Mouse (Mus musculus) liver, embryonic 15.5 days (tissue): ENCODE results near the gene Itgb2l. TPM values are rescaled to one million over a fixed set of nuclear protein-coding genes. Genes with fewer than 3 reads are reported as not detected.

Source experiments
- ATAC-seq: fragments of 200-750 bp; cut with Nextera tagmentation; 2 replicates; pipeline ENCODE4 v1.8.0; 2017; ENCODE audit warnings: moderate number of reproducible peaks, mild to moderate bottlenecking, moderate library complexity; ENCODE audit not compliant: insufficient read depth
- H3K27ac ChIP-seq: fragments of 300-500 bp; sonication (generic); replicated peaks from 2 replicates; pipeline ENCODE4 v1.5.1; 2015; ENCODE audit warnings: mild to moderate bottlenecking, inconsistent platforms
- H3K27me3 ChIP-seq: fragments of 300-500 bp; sonication (generic); 2 replicates; pipeline ENCODE4 v1.6.1; 2015; ENCODE audit warnings: mild to moderate bottlenecking, inconsistent platforms
- H3K36me3 ChIP-seq: fragments of 300-500 bp; sonication (generic); replicated peaks from 2 replicates; pipeline ENCODE4 v1.6.1; 2015; ENCODE audit warnings: moderate library complexity, mild to moderate bottlenecking, inconsistent platforms
- H3K4me1 ChIP-seq: fragments of 300-500 bp; sonication (generic); replicated peaks from 2 replicates; pipeline ENCODE4 v1.6.1; 2015; ENCODE audit warnings: inconsistent platforms
- H3K4me2 ChIP-seq: fragments of 300-500 bp; sonication (generic); 2 replicates; pipeline ENCODE4 v1.6.1; 2015; ENCODE audit warnings: moderate library complexity, mild to moderate bottlenecking, inconsistent platforms
- H3K4me3 ChIP-seq: fragments of 300-500 bp; sonication (generic); replicated peaks from 2 replicates; pipeline ENCODE4 v1.5.1; 2015; ENCODE audit warnings: mild to moderate bottlenecking, inconsistent platforms
- H3K9ac ChIP-seq: fragments of 300-500 bp; sonication (generic); 2 replicates; pipeline ENCODE4 v1.6.1; 2015; ENCODE audit warnings: moderate library complexity, mild to moderate bottlenecking, inconsistent platforms
- H3K9me3 ChIP-seq: fragments of 300-500 bp; sonication (generic); replicated peaks from 2 replicates; pipeline ENCODE4 v1.6.1; 2016; ENCODE audit warnings: inconsistent platforms
- WGBS: fragments of 180-500 bp; shearing (Covaris S2); methylation state at CpG from one replicate; pipeline ENCODE4 v1.1.7; 2015; ENCODE audit warnings: mixed read lengths; ENCODE audit not compliant: insufficient replicate concordance; 5-methylcytosine and 5-hydroxymethylcytosine counted together
- polyA plus RNA-seq: library from polyadenylated mRNA; unstranded; fragments of >200 nt; fragmentation: Nextera tagmentation; extraction: Ambion mirVana; gene quantifications from 2 replicates; pipeline ENCODE4 v1.2.1, GENCODE M21; 2015

The Itgb2l gene
- polyA plus RNA-seq: 5.8 and 6.9 TPM in 2 replicates

DNA sequence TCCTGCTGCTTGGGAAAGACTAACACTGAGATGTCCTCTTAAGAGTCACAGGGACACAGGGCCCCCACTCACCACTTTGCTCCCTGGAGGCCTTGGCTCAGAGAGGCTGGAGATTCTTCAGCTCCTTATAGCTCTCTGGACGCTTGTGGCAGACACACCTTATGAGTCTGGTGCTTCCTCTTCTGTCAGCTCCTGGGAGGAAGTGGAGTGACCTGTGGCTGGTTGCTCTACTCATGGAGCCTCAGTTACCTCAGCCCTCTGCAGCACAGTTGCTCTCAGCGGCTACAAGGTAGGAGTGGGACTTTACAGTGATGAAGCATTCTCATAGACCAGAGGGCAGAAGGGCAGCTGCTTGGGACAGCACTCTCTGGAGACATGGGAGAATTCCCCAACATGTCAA lies at the start of gene Itgb2l:
Gene Itgb2l (minus strand): TSS at position 152 of the 400 bp plus-strand sequence.
- peak within 1 kb of the TSS; percentile 18 for H3K4me3 ChIP-seq
- WGBS: 32% methylated on average over 2 of the region's 2 CpGs
- no peak for ATAC-seq
- H3K9ac ChIP-seq: no peak within 1 kb of the TSS
- no peaks in the 10 kb centered on the region for H3K4me1 ChIP-seq
- H3K36me3 ChIP-seq: no peaks in the 10 kb centered on the region
- H3K9me3 ChIP-seq: no peaks in the 10 kb centered on the region
- H3K4me2 ChIP-seq: no peak within 1 kb of the TSS
- no peak within 1 kb of the TSS for H3K27ac ChIP-seq
- H3K27me3 ChIP-seq: no peaks in the 10 kb centered on the region

DNA sequence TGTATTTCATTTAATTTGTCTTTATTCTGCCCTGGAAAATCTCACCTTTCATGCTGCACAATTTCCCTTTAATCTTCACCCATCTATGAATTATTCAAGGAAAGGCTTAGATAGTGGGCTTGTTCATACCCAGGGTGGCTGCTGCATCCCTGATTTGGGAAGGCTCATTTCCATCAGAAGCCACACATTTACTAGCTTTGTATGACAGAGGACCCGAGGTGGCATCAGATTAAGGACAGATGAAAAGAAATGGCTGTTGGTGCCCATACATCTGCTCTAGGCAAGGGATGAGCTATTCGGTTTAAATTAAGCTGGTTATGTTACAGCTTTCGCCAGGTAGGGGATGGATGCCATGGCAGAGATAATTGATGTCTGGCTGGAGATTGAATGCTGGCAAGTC lies 48.1 kb upstream of the Itgb2l start:
- H3K4me2 ChIP-seq: no peak overlapping the region
- no peak for ATAC-seq
- no peaks in the 10 kb centered on the region for H3K4me1 ChIP-seq

DNA sequence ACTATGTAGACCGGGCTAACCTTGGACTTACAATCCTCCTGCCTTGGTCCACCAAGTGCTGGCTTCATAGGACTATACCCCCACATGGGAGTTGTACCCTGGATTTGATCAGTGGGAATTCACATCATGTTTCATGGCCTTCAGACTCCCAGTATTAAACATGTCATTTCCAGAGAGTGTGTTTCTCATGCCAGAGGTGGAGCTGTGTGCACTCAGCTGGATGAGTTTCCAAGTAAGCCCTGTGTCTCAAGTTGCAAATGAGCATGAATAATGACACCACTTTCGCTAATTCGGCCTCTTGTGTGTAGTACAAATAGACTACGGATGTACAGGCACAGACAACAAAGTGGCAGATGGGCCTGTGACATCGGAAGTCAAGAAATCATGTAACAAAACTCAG lies 44.6 kb upstream of the Itgb2l start:
- no peak overlapping the region for H3K27ac ChIP-seq
- no peaks in the 10 kb centered on the region for H3K9me3 ChIP-seq
- WGBS: 70% methylated on average over 5 of the region's 5 CpGs
- no peaks in the 10 kb centered on the region for H3K4me1 ChIP-seq
- H3K36me3 ChIP-seq: no peaks in the 10 kb centered on the region
- no peak overlapping the region for H3K4me2 ChIP-seq
- H3K4me3 ChIP-seq: no peak overlapping the region
- H3K9ac ChIP-seq: no peak overlapping the region
- H3K27me3 ChIP-seq: no peaks in the 10 kb centered on the region
- no peak for ATAC-seq

More for the DNA sequence above, 48.1 kb upstream of the Itgb2l start:
- Histone ChIP-seq H3K9me3 (no peaks in the 10 kb centered on the region), H3K27me3 (no peaks in the 10 kb centered on the region), H3K9ac (no peak overlapping the region), H3K36me3 (no peaks in the 10 kb centered on the region), H3K27ac (no peak overlapping the region), H3K4me3 (no peak overlapping the region)
- 58% methylated on average over 3 of the region's 3 CpGs for WGBS

DNA sequence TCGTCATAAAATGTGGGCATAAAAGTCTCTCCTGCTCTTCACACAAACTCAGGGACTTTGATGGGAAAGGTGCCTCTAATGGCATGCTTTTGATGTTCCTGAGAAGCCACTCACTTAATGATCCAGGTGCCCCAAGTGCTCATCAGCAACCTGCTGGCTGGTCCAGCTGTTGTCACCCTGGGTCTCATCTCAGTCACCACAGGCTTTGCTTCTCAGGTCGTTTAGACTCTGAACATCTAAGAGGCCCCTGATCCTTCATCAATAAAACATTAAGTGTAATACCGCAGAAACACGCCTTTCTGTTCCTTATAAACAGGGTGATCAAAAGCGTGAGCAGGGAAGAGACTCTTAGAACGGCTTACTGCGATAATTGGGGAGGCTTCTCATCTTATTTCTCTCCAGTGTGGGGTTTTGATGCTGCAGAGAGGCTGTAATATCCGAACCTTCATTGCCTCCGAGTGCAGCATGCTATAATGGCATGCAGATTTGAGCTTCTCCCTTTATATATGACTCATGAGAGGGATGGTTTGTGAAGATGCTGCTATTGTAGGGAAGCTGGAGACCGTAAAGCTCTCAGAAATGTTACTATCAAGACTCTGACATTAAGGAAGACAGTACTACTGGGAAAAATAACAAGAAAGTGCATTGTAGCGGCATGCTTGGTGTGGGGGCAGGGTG lies 43.7 kb upstream of the Itgb2l start:
- no peak for ATAC-seq
- Histone ChIP-seq H3K4me1 (no peaks in the 10 kb centered on the region), H3K9me3 (no peaks in the 10 kb centered on the region), H3K4me3 (no peak overlapping the region), H3K36me3 (no peaks in the 10 kb centered on the region), H3K4me2 (no peak overlapping the region), H3K27me3 (no peaks in the 10 kb centered on the region), H3K9ac (no peak overlapping the region), H3K27ac (no peak overlapping the region)
- WGBS: 54% methylated on average over 11 of the region's 11 CpGs

DNA sequence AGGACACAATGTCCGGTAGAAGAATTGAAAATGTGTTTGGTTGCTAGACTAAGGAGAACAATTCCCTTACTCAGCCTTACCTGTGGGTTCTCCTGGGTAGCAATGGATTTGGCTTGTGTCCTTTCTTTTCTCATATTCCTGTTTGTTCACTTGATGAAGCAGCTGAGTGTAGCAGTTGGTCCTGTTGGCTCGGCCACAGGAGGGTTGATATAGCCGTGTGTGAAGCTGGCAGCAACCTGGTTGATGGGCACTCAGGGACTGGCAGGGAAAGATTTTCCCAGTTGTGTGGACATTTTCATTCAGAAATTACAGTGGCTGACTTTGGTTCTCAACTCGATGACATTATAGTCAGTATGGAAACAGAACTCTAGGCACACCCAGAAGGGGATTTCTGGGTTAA lies 38.4 kb upstream of the Itgb2l start:
- no peaks in the 10 kb centered on the region for H3K36me3 ChIP-seq
- no peaks in the 10 kb centered on the region for H3K27me3 ChIP-seq
- no peak for ATAC-seq
- WGBS: 68% methylated on average over 4 of the region's 4 CpGs
- H3K4me3 ChIP-seq: no peak overlapping the region
- no peak overlapping the region for H3K4me2 ChIP-seq
- H3K9ac ChIP-seq: no peak overlapping the region
- no peak overlapping the region for H3K27ac ChIP-seq
- H3K9me3 ChIP-seq: no peaks in the 10 kb centered on the region
- no peaks in the 10 kb centered on the region for H3K4me1 ChIP-seq

DNA sequence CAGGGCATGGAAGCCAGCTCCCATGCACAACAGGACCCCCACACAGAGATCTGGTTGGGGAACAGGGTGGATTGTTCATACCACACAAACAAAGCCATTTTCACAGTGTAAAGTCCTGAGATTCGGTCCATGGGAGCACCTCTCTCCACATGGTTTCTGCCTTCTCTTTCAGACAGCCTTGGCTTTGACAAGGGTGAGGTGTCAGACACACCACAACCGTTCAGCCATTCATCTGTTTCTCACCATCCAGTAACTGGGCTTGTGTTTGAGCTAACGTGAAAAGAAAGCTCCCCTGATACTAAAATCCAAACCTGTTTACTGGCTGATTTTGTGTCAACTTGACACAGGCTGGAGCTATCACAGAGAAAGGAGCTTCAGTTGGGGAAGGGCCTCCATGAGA lies 30.8 kb upstream of the Itgb2l start:
- H3K4me2 ChIP-seq: no peak overlapping the region
- H3K27me3 ChIP-seq: no peaks in the 10 kb centered on the region
- H3K36me3 ChIP-seq: no peaks in the 10 kb centered on the region
- no peaks in the 10 kb centered on the region for H3K9me3 ChIP-seq
- no peaks in the 10 kb centered on the region for H3K4me1 ChIP-seq
- H3K4me3 ChIP-seq: no peak overlapping the region
- 41% methylated on average over 3 of the region's 3 CpGs for WGBS
- no peak overlapping the region for H3K9ac ChIP-seq
- no peak overlapping the region for H3K27ac ChIP-seq
- no peak for ATAC-seq

DNA sequence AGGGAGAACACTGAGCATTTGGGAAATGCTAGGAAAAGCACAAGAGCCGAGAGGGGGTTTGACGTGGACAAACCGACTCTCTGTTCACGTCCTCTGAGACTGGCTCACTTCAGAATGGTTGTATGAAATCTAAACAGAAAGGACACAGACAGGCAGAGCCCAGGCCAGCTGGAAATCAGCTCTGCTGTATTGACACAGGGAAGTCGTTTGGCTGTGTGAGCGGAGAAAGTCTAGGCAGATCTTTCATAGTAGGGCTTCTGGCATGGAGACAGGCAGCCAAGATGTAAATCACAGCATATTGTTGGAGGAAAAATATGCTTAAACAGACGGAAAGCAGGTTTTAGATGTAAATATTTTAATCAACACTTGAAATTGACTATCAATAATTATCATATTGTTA lies 29.4 kb upstream of the Itgb2l start:
- Histone ChIP-seq H3K4me1 (no peaks in the 10 kb centered on the region), H3K27ac (no peak overlapping the region), H3K9ac (no peak overlapping the region), H3K9me3 (no peaks in the 10 kb centered on the region), H3K4me2 (no peak overlapping the region), H3K36me3 (no peaks in the 10 kb centered on the region), H3K4me3 (no peak overlapping the region), H3K27me3 (no peaks in the 10 kb centered on the region)
- 57% methylated on average over 7 of the region's 7 CpGs for whole genome bisulfite sequencing
- no peak for ATAC-seq

DNA sequence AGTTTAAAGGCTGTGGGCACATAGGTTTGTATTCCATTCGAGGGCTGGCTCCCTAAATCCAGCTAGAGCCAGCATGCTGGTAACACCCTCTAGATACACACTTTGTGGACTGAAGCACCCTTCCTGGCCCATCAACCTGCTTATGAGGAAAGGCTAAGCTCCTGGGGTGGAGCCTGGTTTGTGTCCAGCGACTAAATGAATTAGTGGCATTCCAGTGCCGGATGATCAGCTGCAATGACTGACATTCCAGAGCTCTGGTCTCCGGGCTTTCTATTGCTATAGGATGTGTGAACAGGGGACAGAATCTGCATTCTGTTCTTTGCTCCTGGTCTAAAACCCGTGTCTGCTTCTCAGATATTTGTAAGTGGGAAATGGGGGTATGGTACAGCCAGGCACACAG lies 28.9 kb upstream of the Itgb2l start:
- Histone ChIP-seq H3K9ac (no peak overlapping the region), H3K4me1 (no peaks in the 10 kb centered on the region), H3K27ac (no peak overlapping the region), H3K4me2 (no peak overlapping the region), H3K36me3 (no peaks in the 10 kb centered on the region), H3K9me3 (no peaks in the 10 kb centered on the region), H3K4me3 (no peak overlapping the region), H3K27me3 (no peaks in the 10 kb centered on the region)
- no peak for ATAC-seq
- WGBS: 39% methylated on average over 5 of the region's 5 CpGs

DNA sequence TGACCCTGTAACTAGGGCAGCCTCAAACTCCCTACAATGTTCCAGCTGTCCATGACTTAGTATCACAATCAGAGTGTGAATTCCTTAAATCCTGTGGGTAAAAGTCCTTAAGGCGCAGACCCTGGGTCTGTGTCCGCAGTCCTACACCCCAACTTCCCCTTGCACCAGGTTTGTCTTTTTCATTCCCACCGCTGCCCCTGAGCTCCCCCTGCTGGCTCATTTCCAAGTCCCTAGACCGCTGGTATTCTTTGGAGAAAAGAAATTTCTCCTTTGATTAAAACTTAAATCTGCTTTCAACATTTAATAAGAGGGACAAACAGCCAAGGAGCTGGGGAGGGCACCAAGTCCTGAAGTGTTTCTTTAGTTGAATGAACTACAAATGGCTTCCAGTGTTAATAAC lies 26.2 kb upstream of the Itgb2l start:
- H3K27ac ChIP-seq: no peak overlapping the region
- WGBS: 22% methylated on average over 4 of the region's 4 CpGs
- H3K9me3 ChIP-seq: no peaks in the 10 kb centered on the region
- H3K36me3 ChIP-seq: no peaks in the 10 kb centered on the region
- no peak overlapping the region for H3K9ac ChIP-seq
- no peak for ATAC-seq
- no peaks in the 10 kb centered on the region for H3K27me3 ChIP-seq
- H3K4me3 ChIP-seq: no peak overlapping the region
- H3K4me1 ChIP-seq: no peaks in the 10 kb centered on the region
- H3K4me2 ChIP-seq: no peak overlapping the region

DNA sequence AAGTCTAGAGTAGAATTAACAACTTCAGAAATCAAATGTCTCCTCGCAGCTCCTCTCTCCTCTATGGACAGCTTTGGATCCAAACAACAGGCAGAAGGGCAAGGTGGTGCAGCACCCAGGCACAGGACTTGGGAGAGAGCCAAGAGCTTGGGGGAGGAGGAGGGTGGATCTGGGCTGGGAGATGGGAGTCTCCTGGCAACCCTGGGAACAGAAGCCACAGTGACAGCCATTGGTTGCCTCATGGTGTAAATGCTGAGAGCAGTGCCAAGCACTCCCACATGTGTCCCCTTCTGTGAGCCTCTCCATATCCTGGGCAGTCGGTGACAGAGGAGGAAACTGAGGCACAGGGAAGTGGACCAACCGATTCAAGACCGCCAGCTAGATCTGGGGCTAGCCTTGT lies 25.3 kb upstream of the Itgb2l start:
- Histone ChIP-seq H3K4me3 (no peak overlapping the region), H3K4me2 (no peak overlapping the region), H3K4me1 (no peaks in the 10 kb centered on the region), H3K27ac (no peak overlapping the region), H3K27me3 (no peaks in the 10 kb centered on the region), H3K9ac (no peak overlapping the region), H3K36me3 (no peaks in the 10 kb centered on the region), H3K9me3 (no peaks in the 10 kb centered on the region)
- 60% methylated on average over 4 of the region's 4 CpGs for WGBS
- ATAC-seq: no peak

DNA sequence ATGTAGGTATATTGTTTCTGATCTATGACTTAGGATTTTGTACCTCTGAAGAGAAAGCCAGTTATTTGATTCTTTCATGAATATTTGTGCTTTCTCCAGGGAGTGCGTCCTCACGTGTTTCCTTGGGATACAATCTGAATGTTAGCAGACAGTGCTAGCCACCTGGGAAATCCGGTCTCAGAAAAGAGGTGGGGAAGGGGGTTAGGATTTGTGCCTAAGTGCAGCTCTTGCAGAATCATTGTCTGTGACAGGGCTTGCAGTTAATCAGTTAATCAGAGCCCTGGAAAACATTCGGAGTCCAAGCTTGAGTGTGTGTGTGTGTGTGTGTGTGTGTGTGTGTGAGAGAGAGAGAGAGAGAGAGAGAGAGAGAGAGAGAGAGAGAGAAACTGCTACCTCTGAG lies 24.6 kb upstream of the Itgb2l start:
- Histone ChIP-seq H3K9ac (no peak overlapping the region), H3K36me3 (no peaks in the 10 kb centered on the region)

DNA sequence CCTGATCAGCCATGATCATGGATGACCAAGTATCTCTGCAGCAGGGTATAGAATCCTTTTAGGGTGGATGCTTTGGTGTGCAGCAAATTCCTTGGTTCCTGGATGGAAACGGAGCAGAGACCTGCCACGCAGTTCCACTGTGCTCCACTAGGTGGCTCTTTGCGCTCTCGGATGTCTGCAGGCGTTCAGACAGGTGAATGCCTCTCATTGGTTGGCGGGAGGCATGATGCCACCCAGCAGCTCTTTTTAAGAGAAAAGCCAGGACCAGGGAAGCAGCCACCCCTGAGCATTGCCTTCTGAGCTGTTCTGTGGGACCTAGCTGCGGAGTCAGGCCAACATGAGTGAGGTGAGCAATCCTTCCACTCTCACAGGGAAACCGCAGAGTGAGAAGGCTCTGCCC lies 24.0 kb upstream of the Itgb2l start, which contains the start of gene Pcp4:
Gene Pcp4 (plus strand): TSS at position 162 of the 400 bp plus-strand sequence.
- H3K27ac ChIP-seq: no peak within 1 kb of the TSS
- no peaks in the 10 kb centered on the region for H3K4me1 ChIP-seq
- WGBS: 9% methylated on average over 8 of the region's 8 CpGs
- no peak within 1 kb of the TSS for H3K4me2 ChIP-seq
- no peaks in the 10 kb centered on the region for H3K36me3 ChIP-seq
- no peaks in the 10 kb centered on the region for H3K27me3 ChIP-seq
- no peaks in the 10 kb centered on the region for H3K9me3 ChIP-seq
- H3K9ac ChIP-seq: no peak within 1 kb of the TSS
- ATAC-seq: no peak
- H3K4me3 ChIP-seq: no peak within 1 kb of the TSS

More for the DNA sequence above, 24.6 kb upstream of the Itgb2l start:
- Histone ChIP-seq H3K9me3 (no peaks in the 10 kb centered on the region), H3K4me1 (no peaks in the 10 kb centered on the region), H3K4me2 (no peak overlapping the region), H3K27me3 (no peaks in the 10 kb centered on the region), H3K4me3 (no peak overlapping the region), H3K27ac (no peak overlapping the region)
- WGBS: 53% methylated on average over 4 of the region's 4 CpGs
- no peak for ATAC-seq
